Mouse (Mus musculus) hindbrain, postnatal 0 days (tissue): ENCODE results near the gene Cox19. TPM values are rescaled to one million over a fixed set of nuclear protein-coding genes. Genes with fewer than 3 reads are reported as not detected.

ENCODE experiments used
- ATAC-seq: fragments of 200-750 bp; cut with Nextera tagmentation; 2 replicates; pipeline ENCODE4 v1.8.0; 2017; ENCODE audit warnings: mild to moderate bottlenecking, moderate TSS enrichment, moderate library complexity
- DNase-seq: peaks from one replicate; pipeline ENCODE4 v3.0.0-alpha.2; 2015; ENCODE audit warnings: low spot score
- H3K27ac ChIP-seq: fragments of 300-500 bp; sonication (generic); 2 replicates; pipeline ENCODE4 v1.5.1; 2014; ENCODE audit warnings: mild to moderate bottlenecking
- H3K27me3 ChIP-seq: fragments of 300-500 bp; sonication (generic); 2 replicates; pipeline ENCODE4 v1.6.1; 2014; ENCODE audit warnings: low read length, mixed read lengths; ENCODE audit not compliant: insufficient read depth
- H3K36me3 ChIP-seq: fragments of 300-500 bp; sonication (generic); 2 replicates; pipeline ENCODE4 v1.6.1; 2014; ENCODE audit warnings: low read length, mixed read lengths; ENCODE audit not compliant: insufficient read depth
- H3K4me1 ChIP-seq: fragments of 300-500 bp; sonication (generic); 2 replicates; pipeline ENCODE4 v1.6.1; 2014; ENCODE audit warnings: antibody characterized with exemption, low read length, mixed read lengths; ENCODE audit not compliant: insufficient read depth
- H3K4me2 ChIP-seq: fragments of 300-500 bp; sonication (generic); 2 replicates; pipeline ENCODE4 v1.6.1; 2014; ENCODE audit warnings: low read depth, mild to moderate bottlenecking, low read length, moderate library complexity, mixed read lengths
- H3K4me3 ChIP-seq: fragments of 300-500 bp; sonication (generic); 2 replicates; pipeline ENCODE4 v1.5.1; 2014; ENCODE audit warnings: low read length
- H3K9ac ChIP-seq: fragments of 300-500 bp; sonication (generic); replicated peaks from 2 replicates; pipeline ENCODE4 v1.6.1; 2014; ENCODE audit warnings: mild to moderate bottlenecking, low read length, moderate library complexity, mixed read lengths
- H3K9me3 ChIP-seq: fragments of 300-500 bp; sonication (generic); 2 replicates; pipeline ENCODE4 v1.6.1; 2016; ENCODE audit warnings: low read length, mixed read lengths
- CTCF ChIP-seq: IDR thresholded peaks from 2 replicates; pipeline ENCODE4 v1.5.1; 2016; ENCODE audit warnings: antibody characterized with exemption, control low read depth, low read depth
- WGBS: fragments of 180-500 bp; shearing (Covaris S2); extraction: QIAGEN DNeasy Blood & Tissue Kit; methylation state at CpG from one replicate; pipeline ENCODE4 v1.1.7; 2014; 5-methylcytosine and 5-hydroxymethylcytosine counted together
- polyA plus RNA-seq: library from polyadenylated mRNA; unstranded; fragments of >200 nt; fragmentation: Nextera tagmentation; extraction: Ambion mirVana; gene quantifications from 2 replicates; pipeline ENCODE4 v1.2.1, GENCODE M21; 2015
- total RNA-seq: library from RNA; depleted of rRNA; stranded (reverse); fragments of >200 nt; gene quantifications from 2 replicates; pipeline ENCODE4 v1.2.3, GENCODE M21; 2014

Cox19 gene
- total and polyA plus RNA-seq, 2 experiments from 2014 or later: 91.0 to 93.7 TPM

DNA sequence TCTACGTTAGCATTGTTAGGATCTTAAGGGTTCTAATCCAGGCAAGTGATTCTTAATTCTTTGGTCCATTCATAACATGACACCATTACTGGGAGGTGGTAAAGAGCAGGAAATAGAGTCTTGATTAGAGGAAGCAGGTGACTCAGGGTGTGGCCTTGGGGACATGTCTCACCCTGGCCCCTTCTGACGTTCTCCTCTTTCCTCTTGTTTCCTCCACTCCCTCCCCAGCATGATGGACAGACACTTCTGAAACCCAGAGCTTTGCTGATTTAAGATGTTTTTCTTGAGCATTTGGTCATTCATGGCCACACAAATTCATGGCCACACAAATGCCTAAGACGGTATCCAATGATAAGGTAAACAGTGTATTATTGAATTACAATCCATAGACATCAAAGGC is 41.3 kb downstream of the Cox19 start:
- no peak for ATAC-seq
- WGBS: 87% methylated on average over 3 of the region's 3 CpGs
- Histone ChIP-seq H3K9me3 (no peaks in the 10 kb centered on the region), H3K27ac (no peak overlapping the region), H3K4me3 (no peak overlapping the region), H3K36me3 (no peaks in the 10 kb centered on the region), H3K4me2 (no peak overlapping the region), H3K4me1 (no peaks in the 10 kb centered on the region), H3K9ac (no peak overlapping the region), H3K27me3 (no peaks in the 10 kb centered on the region)
- DNase-seq: no peak
- no peak for TF ChIP-seq CTCF

DNA sequence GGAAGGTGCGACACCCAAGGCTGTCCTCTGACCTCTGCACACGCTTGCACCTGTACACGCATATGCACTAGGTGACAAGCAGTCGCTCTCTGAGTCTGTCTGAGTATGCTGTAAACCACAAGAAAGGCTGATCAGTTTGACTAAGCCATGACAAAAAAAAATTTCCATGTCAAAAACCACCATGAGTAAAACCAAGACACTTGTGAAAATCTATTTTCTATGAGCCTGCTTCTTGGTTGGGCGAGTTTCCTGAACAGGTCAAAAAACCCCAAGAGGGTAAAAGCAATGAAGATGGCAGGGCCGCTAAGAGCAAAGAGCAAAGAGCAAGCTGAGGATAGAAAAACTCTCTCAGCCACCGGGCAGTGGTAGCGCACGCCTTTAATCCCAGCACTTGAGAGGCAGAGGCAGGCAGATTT is 47.6 kb downstream of the Cox19 start:
- no peak overlapping the region for H3K27ac ChIP-seq
- no peak overlapping the region for H3K9ac ChIP-seq
- H3K4me2 ChIP-seq: no peak overlapping the region
- no peak for TF ChIP-seq CTCF
- H3K36me3 ChIP-seq: 0 out of 2 replicates have a peak, but pooled peaks cover 3% of the 10 kb centered on the region
- DNase-seq (no peak), ATAC-seq (no peak)
- H3K27me3 ChIP-seq: no peaks in the 10 kb centered on the region
- H3K4me3 ChIP-seq: no peak overlapping the region
- 92% methylated on average over 9 of the region's 9 CpGs for WGBS
- H3K4me1 ChIP-seq: no peaks in the 10 kb centered on the region
- H3K9me3 ChIP-seq: no peaks in the 10 kb centered on the region

DNA sequence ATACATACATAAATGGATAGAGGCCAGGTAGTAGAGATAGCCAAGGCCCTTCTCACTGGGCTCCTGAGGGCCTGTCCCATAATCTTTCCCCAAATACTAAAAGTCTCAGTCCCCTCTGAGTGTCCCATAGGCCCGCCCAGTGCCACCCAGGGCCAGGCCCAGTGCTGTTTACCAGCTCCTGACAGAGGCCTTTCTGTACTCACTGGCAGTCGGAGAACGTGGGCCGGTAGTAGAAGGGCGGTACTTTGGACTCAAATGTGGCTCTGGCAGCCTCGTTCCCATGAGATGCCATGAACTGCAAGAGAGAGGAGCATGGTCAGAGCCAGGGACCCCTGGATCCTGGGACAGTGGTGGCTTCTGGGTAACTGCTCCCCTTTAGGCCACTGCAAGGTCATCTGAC is 49.1 kb downstream of the Cox19 start:
- TF ChIP-seq CTCF: no peak
- Histone ChIP-seq H3K4me2 (no peak overlapping the region), H3K4me1 (no peaks in the 10 kb centered on the region), H3K9ac (no peak overlapping the region), H3K27me3 (no peaks in the 10 kb centered on the region), H3K36me3 (0 out of 2 replicates have a peak, but pooled peaks cover 3% of the 10 kb centered on the region), H3K27ac (no peak overlapping the region), H3K4me3 (no peak overlapping the region), H3K9me3 (no peaks in the 10 kb centered on the region)
- DNase-seq (no peak), ATAC-seq (no peak)
- WGBS: 89% methylated on average over 6 of the region's 6 CpGs

DNA sequence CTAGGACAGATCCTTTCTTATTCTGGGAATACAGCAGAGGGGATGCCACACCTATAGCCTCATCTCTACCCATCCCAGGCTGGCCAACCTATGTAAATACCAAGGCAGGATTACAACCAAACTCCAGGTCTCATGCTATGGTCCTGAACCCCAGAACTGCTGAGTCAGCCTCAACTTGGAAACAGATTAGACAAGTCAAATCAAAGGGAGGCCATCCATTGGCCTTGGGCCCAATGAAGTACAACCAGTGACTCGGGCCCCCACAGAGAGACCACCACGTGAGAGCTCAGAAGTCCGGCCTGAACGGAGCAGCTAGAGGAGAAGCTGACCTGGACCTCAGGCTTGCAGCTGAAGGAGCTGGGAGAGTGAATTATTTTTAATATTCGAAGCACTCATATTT is 53.5 kb downstream of the Cox19 start:
- TF ChIP-seq CTCF: no peak
- Histone ChIP-seq H3K4me1 (no peaks in the 10 kb centered on the region), H3K9ac (no peak overlapping the region), H3K4me3 (no peak overlapping the region), H3K4me2 (no peak overlapping the region), H3K36me3 (0 out of 2 replicates have a peak, but pooled peaks cover 3% of the 10 kb centered on the region), H3K27ac (no peak overlapping the region), H3K27me3 (no peaks in the 10 kb centered on the region), H3K9me3 (no peaks in the 10 kb centered on the region)
- WGBS: 62% methylated on average over 5 of the region's 5 CpGs
- ATAC-seq: no peak
- no peak for DNase-seq

DNA sequence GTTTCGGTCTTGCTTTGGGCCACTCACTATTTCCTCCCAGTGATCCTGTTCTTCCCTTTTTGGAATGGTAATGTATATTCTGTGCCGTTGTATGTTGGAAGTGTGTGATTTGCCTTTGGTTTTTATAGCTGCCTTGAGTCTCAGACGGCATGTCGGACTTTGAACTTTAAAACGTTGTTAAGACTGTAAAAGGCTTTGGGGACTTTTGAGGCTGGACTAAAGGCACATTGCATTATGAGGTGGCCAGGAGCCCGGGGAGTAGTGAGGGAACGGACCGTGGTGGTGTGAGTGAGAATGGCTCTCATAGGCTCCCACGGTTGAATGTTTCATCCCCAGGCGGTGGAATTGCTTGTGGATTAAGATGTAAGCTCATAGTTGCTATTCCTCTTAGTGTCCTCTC is 54.1 kb downstream of the Cox19 start:
- H3K4me2 ChIP-seq: no peak overlapping the region
- H3K27ac ChIP-seq: no peak overlapping the region
- ATAC-seq (no peak), DNase-seq (no peak)
- no peak for TF ChIP-seq CTCF
- H3K27me3 ChIP-seq: no peaks in the 10 kb centered on the region
- H3K9me3 ChIP-seq: no peaks in the 10 kb centered on the region
- H3K9ac ChIP-seq: no peak overlapping the region
- 0 out of 2 replicates have a peak, but pooled peaks cover 3% of the 10 kb centered on the region for H3K36me3 ChIP-seq
- H3K4me1 ChIP-seq: no peaks in the 10 kb centered on the region
- WGBS: 89% methylated on average over 10 of the region's 10 CpGs
- no peak overlapping the region for H3K4me3 ChIP-seq

DNA sequence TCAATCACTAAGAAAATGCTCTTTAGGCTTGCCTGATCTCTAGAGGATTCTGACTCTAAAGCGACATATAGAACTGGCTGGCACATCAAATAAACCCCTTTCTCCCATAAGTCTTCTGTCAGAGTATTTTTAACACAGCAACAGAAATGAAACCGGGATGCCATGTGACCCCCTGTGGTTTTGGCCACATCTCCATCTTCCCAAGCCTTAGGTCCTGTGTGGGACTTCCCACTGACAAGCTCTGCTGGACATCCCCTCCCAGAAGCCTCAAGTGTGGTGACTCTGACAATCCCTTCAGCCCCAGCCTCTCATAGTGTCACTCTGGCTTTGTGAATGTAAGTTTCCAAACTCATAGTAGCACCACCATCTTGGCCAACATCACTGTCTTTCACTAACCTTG is 57.1 kb downstream of the Cox19 start:
- no peak for TF ChIP-seq CTCF
- Histone ChIP-seq H3K4me2 (no peak overlapping the region), H3K9me3 (no peaks in the 10 kb centered on the region), H3K27ac (no peak overlapping the region), H3K4me1 (no peaks in the 10 kb centered on the region), H3K27me3 (no peaks in the 10 kb centered on the region), H3K4me3 (no peak overlapping the region), H3K36me3 (peaks cover 2% of the 10 kb centered on the region; the same call in 1 of the 2 replicates), H3K9ac (no peak overlapping the region)
- WGBS: 68% methylated on average over 2 of the region's 2 CpGs
- ATAC-seq (no peak), DNase-seq (no peak)

DNA sequence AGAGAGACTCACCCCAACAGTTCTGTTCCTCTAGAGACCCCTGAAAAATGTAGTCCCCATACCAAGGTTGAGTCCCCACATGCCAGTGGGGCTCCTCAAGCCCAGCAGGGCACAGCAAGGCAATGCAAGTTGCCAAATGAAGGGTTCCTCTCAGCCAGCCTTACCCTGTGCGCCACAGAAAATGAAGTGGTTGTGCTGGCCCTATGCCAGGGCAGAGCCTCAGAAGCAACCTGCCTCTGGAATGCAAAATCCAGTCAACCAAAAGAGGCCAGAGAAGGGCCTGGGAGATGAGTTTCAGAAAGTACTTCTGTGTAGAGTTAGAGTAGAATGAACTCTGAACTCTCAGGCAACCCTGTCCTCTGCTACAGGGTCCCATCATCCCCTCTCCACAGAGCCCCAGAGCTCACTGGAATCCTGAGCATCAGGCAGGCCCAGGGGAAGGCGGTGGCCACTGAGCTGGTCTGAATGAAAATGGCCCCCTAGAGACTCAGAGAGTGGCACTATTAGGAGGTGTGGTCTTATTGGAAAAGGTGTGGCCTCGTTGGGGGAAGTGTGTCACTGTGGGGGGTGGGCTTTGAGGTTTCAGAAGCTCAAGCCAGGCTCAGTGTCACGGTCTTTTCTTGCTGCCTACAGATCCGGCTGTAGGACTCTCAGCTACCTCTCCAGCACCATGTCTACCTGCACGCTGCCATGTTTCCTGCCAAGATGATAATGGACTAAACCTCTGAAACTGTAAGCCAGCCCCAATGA is 59.2 kb downstream of the Cox19 start:
- Histone ChIP-seq H3K4me3 (no peak overlapping the region), H3K27ac (no peak overlapping the region), H3K4me2 (no peak overlapping the region), H3K9me3 (no peaks in the 10 kb centered on the region), H3K36me3 (no peaks in the 10 kb centered on the region; the same call in 1 of the 2 replicates), H3K27me3 (no peaks in the 10 kb centered on the region), H3K9ac (no peak overlapping the region), H3K4me1 (no peaks in the 10 kb centered on the region)
- ATAC-seq (no peak), DNase-seq (no peak)
- no peak for TF ChIP-seq CTCF
- WGBS: 60% methylated on average over 6 of the region's 6 CpGs
